Mouse (Mus musculus): ENCODE results near the gene Lamb3. TPM values are rescaled to one million over a fixed set of nuclear protein-coding genes. Genes with fewer than 3 reads are reported as not detected.

Lamb3 gene
- polyA plus RNA-seq, 1 experiment from 2014 or later = 24.4 TPM

- H3K4me3 ChIP-seq (ENCODE audit: low read depth, low read length) = no peak overlapping the region
- H3K9me3 ChIP-seq (ENCODE audit: low read depth, low read length) = no peaks in the 10 kb centered on the region
- H3K9ac ChIP-seq = no peak overlapping the region
- no peak overlapping the region for H3K27ac ChIP-seq (ENCODE audit: low read depth)
- H3K27me3 ChIP-seq (ENCODE audit: insufficient read depth, low read length) = no peaks in the 10 kb centered on the region
- no peak for TF ChIP-seq CTCF (IDR thresholded peaks at IDR 0.05; ENCODE audit: low read depth)
- 40% methylated on average over 4 of the region's 4 CpGs for WGBS
- no peaks in the 10 kb centered on the region for H3K4me1 ChIP-seq (ENCODE audit: insufficient read depth)
- H3K4me2 ChIP-seq = no peak overlapping the region
- ATAC-seq (ENCODE audit: insufficient read depth) (no peak), DNase-seq (no peak)
- no peaks in the 10 kb centered on the region for H3K36me3 ChIP-seq (ENCODE audit: insufficient read depth)
These were observed 130.3 kb downstream of the Lamb3 start for GRCm38 (mm10) chr1:193337787-193338310.

DNA sequence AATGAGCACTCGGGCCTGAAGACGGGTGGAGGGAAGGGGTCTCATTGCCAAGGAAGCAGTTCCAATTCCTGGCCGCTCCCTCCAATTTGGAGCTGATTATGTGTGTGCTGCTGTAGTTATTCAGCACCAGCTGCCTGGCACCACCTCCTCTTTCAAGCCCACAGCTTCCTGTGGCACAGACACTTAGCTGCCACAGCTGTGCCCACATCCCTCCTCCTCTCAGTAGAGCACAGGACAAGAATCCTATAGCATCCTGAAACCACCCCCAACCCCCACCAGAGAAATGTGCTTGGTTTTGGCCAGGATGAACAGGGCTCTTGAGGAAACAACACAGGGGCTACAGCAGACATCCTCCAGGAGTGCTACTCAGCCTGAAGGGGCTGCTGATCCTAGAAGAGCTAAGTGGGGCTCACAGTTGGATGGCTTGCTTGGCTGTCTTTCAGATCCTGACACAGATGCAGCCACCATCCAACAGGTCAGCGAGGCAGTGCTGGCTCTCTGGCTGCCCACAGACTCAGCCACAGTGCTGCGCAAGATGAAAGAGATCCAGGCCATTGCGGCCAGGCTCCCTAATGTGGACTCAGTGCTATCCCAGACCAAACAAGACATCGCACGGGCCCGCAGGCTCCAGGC, 131.0 kb downstream of the Lamb3 start:
- no peak overlapping the region for H3K4me3 ChIP-seq (ENCODE audit: low read depth, low read length)
- H3K4me1 ChIP-seq (ENCODE audit: insufficient read depth) = no peaks in the 10 kb centered on the region
- WGBS = 78% methylated on average over 9 of the region's 9 CpGs
- DNase-seq (no peak), ATAC-seq (ENCODE audit: insufficient read depth) (no peak)
- TF ChIP-seq CTCF (IDR thresholded peaks at IDR 0.05; ENCODE audit: low read depth) = no peak
- no peaks in the 10 kb centered on the region for H3K9me3 ChIP-seq (ENCODE audit: low read depth, low read length)
- no peak overlapping the region for H3K27ac ChIP-seq (ENCODE audit: low read depth)
- no peaks in the 10 kb centered on the region for H3K36me3 ChIP-seq (ENCODE audit: insufficient read depth)
- no peak overlapping the region for H3K9ac ChIP-seq
- no peak overlapping the region for H3K4me2 ChIP-seq
- H3K27me3 ChIP-seq (ENCODE audit: insufficient read depth, low read length) = no peaks in the 10 kb centered on the region

DNA sequence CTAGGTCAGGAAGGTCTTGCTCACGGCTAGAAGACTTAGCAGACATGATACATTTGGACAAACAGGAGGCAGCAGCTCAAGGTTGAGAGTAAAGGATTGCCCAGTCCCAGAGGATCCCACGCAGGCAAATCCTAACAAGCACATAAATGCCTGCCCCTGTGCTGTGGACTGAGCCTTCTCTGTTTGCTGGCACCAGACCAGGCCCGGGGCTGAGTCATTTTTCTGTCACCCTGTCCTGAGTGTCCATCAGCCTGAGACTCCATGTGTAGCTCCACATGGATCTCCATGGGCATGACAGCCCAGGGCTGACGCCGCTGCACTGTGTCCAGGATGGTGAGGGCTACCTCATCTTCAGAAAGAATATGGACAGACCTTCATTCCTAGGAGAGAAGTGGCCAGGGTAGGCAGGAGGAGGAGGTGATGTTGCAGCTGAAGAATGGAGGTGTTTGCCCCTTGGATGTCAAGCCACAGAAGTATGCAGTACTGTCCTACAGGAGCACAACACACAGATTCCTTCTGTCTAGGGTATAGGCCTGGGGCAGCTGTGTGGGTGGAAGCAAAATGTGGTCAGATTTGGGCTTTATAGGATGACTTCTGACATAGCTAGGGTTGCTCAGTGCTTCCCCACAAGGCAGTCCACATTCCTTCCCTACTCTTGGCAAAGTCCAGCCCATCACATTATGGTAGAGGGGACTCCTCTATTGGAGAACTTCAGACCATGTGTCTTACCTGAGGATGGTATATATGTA, 134.9 kb downstream of the Lamb3 start:
- TF ChIP-seq CTCF (IDR thresholded peaks at IDR 0.05; ENCODE audit: low read depth) = no peak
- H3K27me3 ChIP-seq (ENCODE audit: insufficient read depth, low read length) = no peaks in the 10 kb centered on the region
- no peak overlapping the region for H3K9ac ChIP-seq
- no peaks in the 10 kb centered on the region for H3K4me1 ChIP-seq (ENCODE audit: insufficient read depth)
- H3K9me3 ChIP-seq (ENCODE audit: low read depth, low read length) = no peaks in the 10 kb centered on the region
- H3K27ac ChIP-seq (ENCODE audit: low read depth) = no peak overlapping the region
- H3K4me2 ChIP-seq = no peak overlapping the region
- DNase-seq (no peak), ATAC-seq (ENCODE audit: insufficient read depth) (no peak; the same call in 1 of the 2 replicates)
- H3K4me3 ChIP-seq (ENCODE audit: low read depth, low read length) = no peak overlapping the region
- no peaks in the 10 kb centered on the region for H3K36me3 ChIP-seq (ENCODE audit: insufficient read depth)
- WGBS = 69% methylated on average over 5 of the region's 5 CpGs

GRCm38 (mm10) chr1:193343853-193344252, 136.4 kb downstream of the Lamb3 start:
- no peak for DNase-seq
- no peak overlapping the region for H3K27ac ChIP-seq (ENCODE audit: low read depth)
- ATAC-seq (ENCODE audit: insufficient read depth) = no peak
- no peaks in the 10 kb centered on the region for H3K9me3 ChIP-seq (ENCODE audit: low read depth, low read length)
- H3K4me1 ChIP-seq (ENCODE audit: insufficient read depth) = no peaks in the 10 kb centered on the region
- no peaks in the 10 kb centered on the region for H3K27me3 ChIP-seq (ENCODE audit: insufficient read depth, low read length)
- H3K9ac ChIP-seq = no peak overlapping the region
- WGBS = 66% methylated on average over 4 of the region's 4 CpGs
- no peak for TF ChIP-seq CTCF (IDR thresholded peaks at IDR 0.05; ENCODE audit: low read depth)
- H3K4me3 ChIP-seq (ENCODE audit: low read depth, low read length) = no peak overlapping the region
- H3K4me2 ChIP-seq = no peak overlapping the region
- peaks cover 6% of the 10 kb centered on the region; the same call in 1 of the 2 replicates for H3K36me3 ChIP-seq (ENCODE audit: insufficient read depth)

GRCm38 (mm10) chr1:193344976-193345375, 137.5 kb downstream of the Lamb3 start:
- no peaks in the 10 kb centered on the region for H3K9me3 ChIP-seq (ENCODE audit: low read depth, low read length)
- no peak overlapping the region for H3K4me3 ChIP-seq (ENCODE audit: low read depth, low read length)
- H3K27ac ChIP-seq (ENCODE audit: low read depth) = no peak overlapping the region
- no peak overlapping the region for H3K4me2 ChIP-seq
- DNase-seq = no peak
- peaks cover 6% of the 10 kb centered on the region; the same call in 1 of the 2 replicates for H3K36me3 ChIP-seq (ENCODE audit: insufficient read depth)
- H3K27me3 ChIP-seq (ENCODE audit: insufficient read depth, low read length) = no peaks in the 10 kb centered on the region
- H3K9ac ChIP-seq = no peak overlapping the region
- whole genome bisulfite sequencing = 32% methylated on average over 2 of the region's 2 CpGs
- ATAC-seq (ENCODE audit: insufficient read depth) = no peak
- H3K4me1 ChIP-seq (ENCODE audit: insufficient read depth) = no peaks in the 10 kb centered on the region
- no peak for TF ChIP-seq CTCF (IDR thresholded peaks at IDR 0.05; ENCODE audit: low read depth)

- Histone ChIP-seq H3K4me2 (no peak overlapping the region), H3K9me3 (ENCODE audit: low read depth, low read length) (no peaks in the 10 kb centered on the region), H3K27me3 (ENCODE audit: insufficient read depth, low read length) (no peaks in the 10 kb centered on the region), H3K36me3 (ENCODE audit: insufficient read depth) (peaks cover 13% of the 10 kb centered on the region; the same call in 1 of the 2 replicates), H3K4me3 (ENCODE audit: low read depth, low read length) (no peak overlapping the region), H3K4me1 (ENCODE audit: insufficient read depth) (no peaks in the 10 kb centered on the region), H3K9ac (no peak overlapping the region), H3K27ac (ENCODE audit: low read depth) (no peak overlapping the region)
- ATAC-seq (ENCODE audit: insufficient read depth) (no peak), DNase-seq (no peak)
- WGBS = 54% methylated on average over 3 of the region's 3 CpGs
- no peak for TF ChIP-seq CTCF (IDR thresholded peaks at IDR 0.05; ENCODE audit: low read depth)
These were observed 139.4 kb downstream of the Lamb3 start for GRCm38 (mm10) chr1:193346908-193347307.

DNA sequence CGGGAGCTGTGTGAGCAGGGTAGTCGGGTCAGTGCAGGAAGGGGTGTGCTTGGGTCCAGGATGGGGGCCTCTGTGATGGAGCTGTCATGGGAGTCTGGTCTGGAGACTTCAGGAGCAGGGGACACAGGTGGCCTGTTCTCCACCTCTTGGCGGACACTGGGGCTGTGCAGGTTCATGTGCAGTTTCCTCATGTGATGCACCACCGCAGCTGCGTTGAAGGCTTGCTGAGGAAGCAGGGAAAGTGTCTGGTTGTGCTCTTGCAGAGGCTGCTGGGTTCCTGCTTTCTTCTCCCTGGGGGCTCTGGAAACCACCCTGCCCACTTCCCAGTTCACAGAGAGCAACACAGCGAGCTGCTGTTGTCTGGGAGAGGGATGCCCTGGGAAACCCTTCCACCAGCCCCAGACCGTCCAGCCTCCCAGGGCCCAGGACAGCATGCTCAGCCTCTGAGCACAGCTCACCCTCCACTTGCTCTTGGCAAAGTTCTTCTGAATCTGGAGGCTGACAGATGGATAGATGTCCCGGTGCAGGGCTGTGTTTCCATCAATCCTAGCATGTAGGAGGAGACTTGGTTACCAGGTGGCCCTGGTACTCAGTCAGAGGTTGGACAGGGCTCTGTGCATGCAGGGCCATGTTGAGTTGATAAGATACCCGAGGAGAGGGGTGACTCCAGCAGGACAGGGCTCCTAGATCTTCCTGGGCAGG, 140.9 kb downstream of the Lamb3 start:
- H3K36me3 ChIP-seq (ENCODE audit: insufficient read depth) = peaks cover 21% of the 10 kb centered on the region; the same call in 1 of the 2 replicates
- WGBS = 74% methylated on average over 9 of the region's 9 CpGs
- no peak overlapping the region for H3K4me3 ChIP-seq (ENCODE audit: low read depth, low read length)
- no peak for DNase-seq
- no peak for ATAC-seq (ENCODE audit: insufficient read depth)
- H3K27ac ChIP-seq (ENCODE audit: low read depth) = no peak overlapping the region
- H3K4me1 ChIP-seq (ENCODE audit: insufficient read depth) = no peaks in the 10 kb centered on the region
- H3K4me2 ChIP-seq = no peak overlapping the region
- TF ChIP-seq CTCF (IDR thresholded peaks at IDR 0.05; ENCODE audit: low read depth) = no peak
- H3K9ac ChIP-seq = no peak overlapping the region
- no peaks in the 10 kb centered on the region for H3K9me3 ChIP-seq (ENCODE audit: low read depth, low read length)
- no peaks in the 10 kb centered on the region for H3K27me3 ChIP-seq (ENCODE audit: insufficient read depth, low read length)

All from lung, embryonic 14.5 days (tissue).